Mouse (Mus musculus): ENCODE results near the gene Samsn1.

Gene Samsn1

DNA sequence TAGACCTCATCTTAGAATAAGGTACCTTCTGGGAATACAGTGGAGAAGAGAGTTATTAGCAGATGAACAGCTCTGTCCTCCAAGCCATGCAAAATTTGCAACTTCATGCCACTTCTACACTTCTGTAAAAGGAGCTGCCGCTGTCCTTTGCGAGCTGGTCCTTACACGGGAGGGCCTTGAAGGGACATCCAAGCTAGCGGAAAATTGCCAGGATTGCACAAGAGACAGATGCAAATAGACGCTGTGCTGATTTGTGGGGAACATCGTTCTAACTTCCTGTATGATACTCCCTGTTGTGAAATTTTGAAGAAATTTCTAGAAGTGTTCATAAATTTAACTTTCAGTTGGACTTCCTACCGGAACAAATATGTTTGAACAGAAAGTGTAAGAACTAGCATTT, 61.0 kb downstream of the Samsn1 start:
- peak; percentile 27 to 49 for DNase-seq (ENCODE audit: inconsistent age in 2 of 2, low spot score in 1 of 2)

DNA sequence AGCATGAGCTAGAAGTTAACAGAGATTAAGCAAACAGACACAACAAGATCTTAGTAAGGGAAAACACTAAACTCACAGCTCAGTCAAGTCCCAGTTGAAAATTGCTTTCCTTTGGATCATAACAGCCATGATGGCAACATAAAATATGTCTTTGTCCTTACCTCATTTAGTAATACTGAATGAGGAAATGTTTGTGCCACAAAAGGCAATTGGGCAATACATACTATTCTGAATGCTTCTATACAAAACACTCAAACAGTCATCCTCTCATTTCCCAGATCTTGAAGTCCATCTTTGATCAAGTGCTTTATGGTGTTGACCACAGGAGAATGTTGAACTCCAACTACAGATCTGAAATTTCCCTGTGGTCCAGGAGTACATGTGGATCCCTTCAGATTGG, 88.7 kb downstream of the Samsn1 start:
- DNase-seq (ENCODE audit: inconsistent age in 2 of 2, low spot score in 1 of 2), result no peak

DNA sequence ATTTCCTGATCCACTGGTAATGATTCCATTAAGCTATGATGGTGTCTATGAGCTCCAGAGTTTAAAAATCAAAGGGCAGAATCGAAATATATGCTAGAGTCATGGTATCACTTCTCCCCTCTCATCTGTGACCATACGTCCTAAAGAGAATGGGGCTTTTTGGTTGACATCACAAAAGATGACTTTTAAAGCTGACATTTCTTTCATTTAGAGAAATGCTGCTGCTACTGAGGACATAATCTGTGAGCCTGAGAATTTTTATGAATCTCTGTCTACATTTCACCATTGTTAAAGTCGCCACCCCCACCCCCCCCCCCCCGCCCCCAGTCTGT, 91.9 kb downstream of the Samsn1 start:
- no peak for DNase-seq (ENCODE audit: inconsistent age in 2 of 2, low spot score in 1 of 2)

DNA sequence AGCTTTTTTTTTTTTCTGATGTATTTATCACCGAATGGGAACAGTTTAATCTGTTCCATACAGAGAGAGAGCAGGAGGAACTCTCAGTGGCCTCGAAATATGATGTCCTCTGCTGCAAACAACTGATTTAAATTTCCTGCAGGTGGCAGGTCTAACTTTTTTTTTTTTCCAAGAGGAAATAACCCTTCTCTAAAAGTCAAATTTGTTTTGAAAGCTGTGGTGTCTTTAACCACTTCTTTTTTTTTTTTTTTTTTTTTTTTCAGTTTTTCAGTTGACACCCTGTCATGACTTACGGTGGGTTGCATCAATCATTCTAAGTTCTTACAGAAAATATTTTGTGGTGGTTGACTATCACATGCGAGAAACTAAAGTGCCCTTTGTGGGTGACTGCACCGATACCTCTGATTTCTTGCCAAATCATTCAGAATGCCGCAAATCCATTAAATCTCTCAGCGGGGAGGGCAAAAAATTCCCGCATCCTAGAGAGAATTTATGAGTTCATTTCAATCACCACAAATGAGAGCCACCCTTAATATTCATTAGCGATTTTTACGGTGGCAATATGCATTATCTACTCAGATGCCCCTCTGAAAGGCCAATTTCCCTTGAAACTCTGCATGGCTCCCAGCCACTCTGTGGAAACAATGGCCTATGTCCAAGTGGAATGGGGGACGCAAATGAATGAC, 92.4 kb downstream of the Samsn1 start:
- no peak for DNase-seq (ENCODE audit: inconsistent age in 2 of 2, low spot score in 1 of 2)

DNA sequence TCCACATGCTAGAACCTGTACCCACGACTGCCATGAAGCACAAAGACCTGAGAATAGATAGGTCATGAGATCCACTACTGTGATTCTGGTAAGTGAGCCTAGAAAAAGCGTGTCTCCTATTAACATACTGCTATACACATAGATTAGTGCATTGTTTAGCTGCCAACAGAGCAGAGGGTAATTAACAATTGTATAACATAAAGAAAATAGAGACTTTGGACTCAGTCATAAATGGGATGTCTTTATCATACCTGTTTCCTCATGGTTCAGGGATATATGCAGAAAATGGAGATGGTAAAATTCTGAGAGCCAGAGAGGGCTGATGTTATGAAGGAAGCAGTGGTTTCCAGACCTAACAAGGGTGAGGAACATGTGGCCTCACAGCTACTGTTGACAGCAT, 95.6 kb downstream of the Samsn1 start:
- no peak for DNase-seq (ENCODE audit: inconsistent age in 2 of 2, low spot score in 1 of 2)

DNA sequence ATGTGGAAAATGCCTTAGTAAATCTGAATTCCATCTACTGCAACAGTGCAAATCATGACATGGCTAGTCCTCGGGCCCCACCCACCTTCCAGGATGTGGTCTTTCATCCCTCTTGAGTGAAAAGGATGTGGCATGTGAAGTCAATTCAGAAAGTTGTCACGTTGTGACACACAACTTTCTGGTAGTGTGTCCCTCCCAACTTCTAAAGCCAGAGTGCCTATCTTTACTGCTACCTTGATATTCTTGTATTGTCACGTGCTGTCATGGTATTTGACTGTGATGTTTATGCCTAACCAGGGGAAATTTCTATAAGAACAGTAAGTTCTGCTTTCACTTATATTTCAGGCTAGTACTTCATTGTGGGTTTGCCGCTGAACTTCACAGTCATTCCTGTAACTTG, 101.2 kb downstream of the Samsn1 start:
- DNase-seq (ENCODE audit: inconsistent age in 2 of 2, low spot score in 1 of 2), result no peak

DNA sequence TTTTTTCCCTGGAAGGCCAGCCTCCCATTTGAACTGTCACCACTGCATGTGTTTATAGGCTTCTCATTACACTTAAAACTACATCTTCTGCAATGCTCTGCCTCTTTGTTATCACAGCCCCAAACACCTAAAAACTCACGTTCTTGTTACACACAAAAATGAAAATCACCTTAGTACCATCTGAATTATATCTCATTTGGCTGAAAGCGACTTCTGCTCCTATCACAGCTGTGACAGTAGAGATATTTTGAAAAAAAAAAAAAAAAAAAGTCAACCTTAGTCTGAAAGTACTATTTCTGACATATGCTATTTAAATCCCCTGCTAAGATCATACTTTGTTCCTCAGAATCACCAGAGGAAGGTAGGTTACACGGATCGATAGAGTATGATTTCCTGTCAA, 102.8 kb downstream of the Samsn1 start:
- no peak for DNase-seq (ENCODE audit: inconsistent age in 2 of 2, low spot score in 1 of 2)

DNA sequence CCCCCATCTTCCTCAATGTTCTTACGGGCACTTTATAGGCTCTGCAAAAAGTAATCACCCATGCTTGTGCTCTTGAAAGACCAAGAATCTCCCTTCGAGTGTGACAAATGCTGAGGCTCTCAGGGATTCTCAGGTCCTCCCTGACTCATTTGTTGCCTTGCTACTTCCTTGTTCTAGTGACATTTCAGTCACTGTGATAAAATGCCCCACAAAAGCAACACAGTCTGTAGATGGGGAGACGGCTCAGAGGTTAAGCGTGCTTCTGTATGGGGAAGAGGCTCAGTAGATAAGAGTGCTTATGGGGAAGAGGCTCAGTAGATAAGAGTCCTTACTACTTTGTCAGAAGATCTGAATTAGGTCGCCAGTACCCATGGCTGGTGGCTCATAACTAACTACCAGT, 104.4 kb downstream of the Samsn1 start:
- no peak for DNase-seq (ENCODE audit: inconsistent age in 2 of 2, low spot score in 1 of 2)

DNA sequence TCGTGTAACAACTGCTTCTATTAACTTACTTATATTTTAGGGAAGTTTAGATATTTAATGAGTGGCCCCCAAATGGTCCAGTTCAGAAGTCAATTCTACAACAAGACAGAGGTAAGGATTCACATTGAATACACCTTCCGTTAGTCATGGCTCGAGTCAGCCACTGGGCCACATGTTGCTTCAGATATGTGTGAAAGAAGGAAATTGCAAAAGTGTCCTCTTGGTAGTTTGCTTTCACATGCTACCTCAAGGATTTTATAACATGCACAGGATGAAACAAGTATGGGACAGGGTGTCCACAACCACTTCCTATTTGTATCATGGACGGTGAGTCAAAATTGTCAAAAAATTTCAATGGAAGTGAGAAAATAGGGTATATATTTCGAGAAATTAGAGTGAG, 110.0 kb downstream of the Samsn1 start:
- no peak for DNase-seq (ENCODE audit: inconsistent age in 2 of 2, low spot score in 1 of 2)

DNA sequence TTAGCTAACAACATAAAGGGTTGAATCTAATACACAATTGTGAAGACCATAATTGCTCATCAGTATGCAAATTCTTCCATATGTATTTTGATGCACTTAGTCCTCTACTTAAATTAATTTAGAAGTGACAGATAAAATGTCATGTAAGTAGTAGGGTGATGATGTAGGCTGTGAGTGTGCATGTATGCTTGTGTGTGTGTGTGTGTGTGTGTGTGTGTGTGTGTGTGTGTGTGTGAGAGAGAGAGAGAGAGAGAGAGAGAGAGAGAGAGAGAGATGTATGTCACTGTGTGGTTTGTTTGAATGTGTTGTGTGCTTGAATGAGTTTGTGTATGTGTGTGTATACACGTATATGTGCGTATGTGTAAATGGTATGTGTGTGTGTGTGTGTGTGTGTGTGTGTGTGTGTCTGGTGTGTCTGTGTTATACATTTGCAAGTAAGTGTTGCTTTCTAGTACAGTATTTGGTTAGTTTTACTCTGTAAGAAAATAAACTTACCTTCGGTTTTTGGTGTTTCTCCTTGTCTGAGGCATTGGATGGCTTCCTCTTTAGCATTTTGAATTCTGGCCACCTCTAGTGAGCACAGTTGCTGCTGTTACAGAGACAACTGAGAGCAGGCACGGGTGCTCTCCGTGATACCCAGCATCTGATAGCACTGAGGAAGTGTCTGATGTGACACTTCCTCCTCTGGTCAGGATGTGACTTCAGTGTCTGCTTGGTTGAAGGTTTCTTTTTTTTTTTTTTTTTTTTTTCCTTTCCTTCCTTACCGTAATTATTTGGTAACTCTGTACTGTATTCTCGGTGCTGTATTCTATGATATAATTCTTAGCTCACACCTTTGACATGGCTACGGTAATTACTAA, 113.2 kb downstream of the Samsn1 start:
- peak; percentile 5 to 39 for DNase-seq (ENCODE audit: inconsistent age in 2 of 2, low spot score in 1 of 2)

DNA sequence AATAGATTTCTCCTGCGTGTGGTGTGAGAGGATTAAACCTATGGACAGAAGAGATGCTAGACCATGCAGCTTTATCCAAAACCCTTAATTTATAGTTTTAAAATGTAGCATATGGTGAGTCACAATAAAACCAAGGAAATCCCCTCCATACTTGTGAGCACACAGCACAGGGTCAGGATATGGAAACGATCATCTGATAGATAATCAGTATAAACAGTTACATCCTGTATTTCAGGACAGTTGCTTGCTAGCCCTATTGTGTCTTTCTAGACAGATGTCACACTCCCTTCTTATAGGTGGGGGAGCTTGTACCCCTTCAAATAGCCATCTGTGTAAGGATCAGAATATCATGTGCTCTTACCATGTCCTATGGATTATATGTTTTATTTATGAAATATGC, 115.3 kb downstream of the Samsn1 start:
- DNase-seq (ENCODE audit: inconsistent age in 2 of 2, low spot score in 1 of 2), result peak in 1 of 2 experiments; percentile 13

DNA sequence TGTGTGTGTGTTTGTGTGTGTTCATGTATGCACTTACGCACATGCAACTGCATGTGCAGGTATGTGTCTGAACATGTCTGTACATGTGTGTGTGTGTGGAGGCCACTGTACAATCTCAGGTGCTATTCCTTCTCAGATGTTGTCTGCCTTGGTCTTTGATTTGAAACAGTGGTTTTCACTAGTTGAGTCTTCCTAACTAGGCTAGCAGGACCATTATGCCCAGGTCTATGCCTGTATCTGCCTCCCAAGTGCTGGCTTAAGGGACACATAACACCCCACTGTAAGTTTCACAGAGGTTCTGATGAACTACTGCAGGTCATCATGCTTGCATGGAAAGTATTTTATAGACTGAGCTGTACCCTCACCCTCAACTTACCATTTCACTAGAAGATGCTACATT, 115.8 kb downstream of the Samsn1 start:
- DNase-seq (ENCODE audit: inconsistent age in 2 of 2, low spot score in 1 of 2), result peak in 1 of 2 experiments; percentile 11

DNA sequence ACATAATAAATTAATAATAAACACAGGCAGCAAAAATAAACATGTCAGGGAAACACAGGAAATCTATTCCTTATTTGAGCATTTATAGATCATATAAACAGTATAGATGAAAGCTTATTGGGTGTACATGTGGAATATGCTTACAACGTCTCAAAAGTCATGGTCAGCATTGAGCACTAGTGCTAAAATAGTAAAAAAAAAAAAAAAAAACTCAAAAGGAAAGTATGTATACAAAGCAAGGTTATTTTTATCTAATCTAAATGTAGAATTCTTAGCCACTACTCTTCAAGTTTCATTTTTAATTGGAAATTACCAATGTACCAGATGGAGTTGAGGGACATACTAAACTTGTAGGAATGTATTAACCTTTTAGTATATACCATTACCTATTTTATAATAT, 116.8 kb downstream of the Samsn1 start:
- DNase-seq (ENCODE audit: inconsistent age in 2 of 2, low spot score in 1 of 2), result no peak

DNA sequence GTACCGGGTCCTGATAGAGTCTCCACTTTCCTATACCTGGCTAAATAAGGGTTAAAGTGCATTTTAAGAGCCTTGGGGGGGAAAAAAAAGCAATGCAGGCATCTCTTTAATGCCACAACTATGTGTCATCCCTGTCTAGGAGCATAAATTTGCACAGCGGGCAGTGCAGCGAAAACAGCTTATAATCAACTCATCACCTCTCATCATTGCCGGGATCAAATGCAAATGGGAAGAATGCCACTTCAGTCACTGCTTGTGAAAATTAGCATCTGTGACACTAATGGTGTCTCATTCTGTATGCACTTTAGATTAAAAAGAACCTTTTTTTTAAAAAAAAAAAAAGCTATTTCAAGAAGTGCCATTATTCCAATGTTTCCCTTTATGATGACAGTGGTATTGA, 118.0 kb downstream of the Samsn1 start:
- no peak for DNase-seq (ENCODE audit: inconsistent age in 2 of 2, low spot score in 1 of 2)

DNA sequence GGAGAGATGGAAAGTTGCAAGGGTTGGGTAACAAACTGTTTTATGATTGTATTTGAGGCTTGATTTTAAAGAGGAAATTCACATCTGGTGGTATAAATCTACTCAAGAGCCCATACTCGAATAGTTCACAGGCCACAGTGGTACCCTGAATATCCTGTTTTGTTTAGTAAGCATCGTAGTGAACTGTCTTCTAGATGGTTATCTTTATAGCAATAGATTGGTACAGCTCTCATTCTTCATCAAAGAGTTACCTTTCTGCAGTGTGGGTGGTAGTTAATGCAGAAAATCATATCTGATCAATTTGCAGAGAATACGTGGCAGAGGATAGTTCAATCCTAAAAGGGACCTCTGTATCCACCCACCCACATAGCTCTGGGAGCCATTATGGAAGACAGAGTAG, 119.1 kb downstream of the Samsn1 start:
- no peak for DNase-seq (ENCODE audit: inconsistent age in 2 of 2, low spot score in 1 of 2)

DNA sequence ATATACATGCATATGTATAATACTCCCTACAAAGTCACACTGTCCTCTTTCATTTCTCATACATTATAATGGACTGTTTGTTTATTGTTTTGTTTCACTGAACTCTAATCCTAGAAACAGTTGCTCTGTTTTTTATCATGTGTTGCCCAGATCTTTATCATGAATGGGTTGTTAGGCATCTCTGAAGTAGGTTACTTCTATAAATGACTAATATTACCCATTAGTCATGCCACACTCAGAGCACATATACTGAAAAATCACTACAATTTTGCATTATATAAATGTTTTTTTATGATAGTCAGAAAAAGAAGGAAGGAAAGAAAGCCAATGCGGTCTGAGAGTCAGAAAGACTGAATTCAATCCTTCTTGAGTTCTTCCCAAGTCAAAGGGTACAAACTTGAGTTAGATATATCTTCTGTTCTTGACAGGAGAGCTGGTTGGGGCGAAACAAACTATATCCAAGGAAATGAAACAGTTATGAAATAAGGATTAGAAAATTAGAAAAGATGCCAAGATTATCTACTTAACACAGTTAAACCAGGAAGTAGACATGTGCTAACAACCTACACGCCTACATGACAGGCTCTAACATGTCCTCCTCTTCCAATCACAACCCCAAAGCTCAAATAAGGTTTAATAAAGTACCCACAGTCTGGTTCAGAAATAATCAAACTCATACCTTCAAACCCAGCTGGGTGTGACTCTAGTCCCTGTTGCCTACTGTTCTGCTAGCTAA, 122.0 kb downstream of the Samsn1 start:
- DNase-seq (ENCODE audit: inconsistent age in 2 of 2, low spot score in 1 of 2), result no peak

DNA sequence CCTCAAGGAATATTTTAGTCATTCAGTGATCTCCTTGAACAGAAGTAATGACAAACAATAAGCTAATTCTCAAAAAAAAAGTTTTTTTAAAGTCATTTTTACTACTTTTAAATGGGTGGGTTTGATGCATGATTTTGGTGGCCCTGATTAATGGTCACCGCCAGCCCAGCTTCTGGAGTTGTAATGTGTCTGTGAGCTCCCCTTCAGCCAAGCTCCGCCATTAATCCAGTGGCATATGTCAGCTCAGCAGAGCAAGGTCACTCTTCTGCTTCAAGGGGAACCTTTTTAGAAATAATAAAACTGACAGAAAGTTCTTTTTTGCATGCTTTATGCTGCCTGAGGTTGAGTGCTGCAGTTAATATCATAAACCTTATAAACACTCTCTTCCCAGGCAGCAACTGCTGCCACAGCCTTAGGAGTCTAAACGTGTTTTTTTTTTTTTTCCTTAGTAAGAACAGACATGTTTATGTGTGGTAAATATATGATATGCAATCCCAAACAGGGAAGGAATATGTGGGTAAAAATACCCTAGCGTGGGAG, 124.2 kb downstream of the Samsn1 start:
- DNase-seq (ENCODE audit: inconsistent age in 2 of 2, low spot score in 1 of 2), result peak; percentile 18 to 70

DNA sequence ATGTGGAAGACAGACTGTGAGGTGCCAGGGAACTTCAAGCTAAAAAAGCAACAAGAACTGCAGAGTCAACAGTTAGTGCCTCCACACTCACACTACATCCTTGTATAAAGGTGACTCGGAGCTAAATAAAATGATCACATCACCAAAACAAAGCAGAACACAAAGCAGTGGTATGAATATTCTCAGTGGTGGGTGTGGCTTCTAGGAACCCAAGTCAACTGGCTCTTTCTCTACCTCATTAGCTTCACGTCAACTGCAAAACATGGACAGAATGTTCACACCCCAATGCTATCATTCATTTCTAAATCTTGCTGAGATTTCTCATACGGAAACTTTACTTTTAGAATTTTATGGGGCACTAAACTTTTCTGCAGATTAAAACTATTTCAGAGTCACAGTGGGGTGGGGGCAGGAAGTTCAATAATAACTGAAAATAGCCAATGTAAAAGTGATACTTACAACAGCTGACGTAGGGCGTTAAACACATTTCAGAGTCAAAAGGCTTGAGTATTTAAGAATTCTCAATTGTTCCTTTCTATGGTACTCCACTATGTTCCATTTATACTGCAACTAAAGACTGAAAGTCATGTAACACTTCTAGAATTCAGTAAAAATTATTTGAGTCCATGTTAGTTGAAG, 127.7 kb downstream of the Samsn1 start:
- DNase-seq (ENCODE audit: inconsistent age in 2 of 2, low spot score in 1 of 2), result no peak

DNA sequence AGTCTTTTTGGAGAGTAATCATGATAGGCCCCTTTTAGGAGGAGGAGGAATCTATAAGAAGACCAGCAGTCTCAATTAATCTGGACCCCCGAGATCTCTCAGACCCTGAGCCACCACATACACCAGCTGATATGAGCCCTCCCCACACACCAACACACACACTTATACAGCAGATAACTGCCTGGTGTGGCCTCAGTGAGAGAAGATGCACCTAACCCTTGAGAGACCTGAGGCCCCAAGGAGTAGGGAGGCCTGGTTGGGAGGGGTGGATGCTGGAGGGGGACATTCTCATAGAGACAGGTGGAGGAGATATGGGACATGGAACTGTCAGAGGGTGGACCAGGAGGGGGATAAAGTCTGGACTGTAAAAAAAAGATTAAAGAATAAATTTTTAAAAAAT, 128.6 kb downstream of the Samsn1 start:
- DNase-seq (ENCODE audit: inconsistent age in 2 of 2, low spot score in 1 of 2), result no peak

DNA sequence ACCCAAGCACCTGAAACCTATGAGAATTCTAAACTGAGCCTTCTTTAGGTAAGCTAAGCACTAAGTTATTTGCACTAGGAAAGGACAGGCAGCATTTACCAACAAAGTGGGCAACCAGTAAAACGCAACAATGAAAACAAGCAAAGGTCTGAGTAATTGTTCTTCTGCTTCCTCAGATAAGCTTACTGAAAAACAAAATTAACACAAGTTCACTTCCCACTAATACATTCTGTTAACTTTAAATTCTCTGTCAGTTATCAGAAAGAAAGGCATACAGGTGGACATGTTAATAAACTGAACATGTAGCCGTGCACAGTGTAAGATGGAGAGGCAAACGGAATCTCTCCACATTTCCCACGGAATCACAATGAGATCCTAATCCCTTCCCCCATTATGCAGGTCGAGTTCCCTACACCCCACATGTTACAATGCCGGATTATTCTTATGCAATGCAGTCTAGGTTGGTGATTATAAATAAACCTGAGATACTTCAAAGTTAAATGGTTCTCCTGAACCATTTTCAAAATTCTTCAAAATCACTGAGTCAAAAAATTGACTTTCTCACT, 132.9 kb downstream of the Samsn1 start:
- DNase-seq (ENCODE audit: inconsistent age in 2 of 2, low spot score in 1 of 2), result no peak

DNA sequence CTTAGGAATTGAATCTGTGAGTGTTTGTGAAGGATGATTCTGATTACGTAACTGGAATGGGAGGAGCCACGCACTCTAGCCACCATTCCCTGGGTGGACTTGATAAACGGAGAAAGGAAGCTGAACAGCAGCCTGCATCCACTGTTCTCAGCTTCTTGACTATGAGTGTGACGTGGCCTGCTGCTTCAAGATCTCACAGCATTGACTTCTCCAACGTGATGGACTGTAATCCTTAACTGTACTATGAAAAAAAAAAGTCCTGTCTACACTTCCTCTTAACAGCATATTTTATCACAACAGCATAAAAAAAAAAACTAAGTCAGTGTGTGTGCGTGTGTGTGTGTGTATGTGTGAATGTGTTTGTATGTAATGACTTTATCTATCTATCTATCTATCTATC, 134.9 kb downstream of the Samsn1 start:
- DNase-seq (ENCODE audit: inconsistent age in 2 of 2, low spot score in 1 of 2), result no peak
